Mouse (Mus musculus) megakaryocyte, embryonic 14.5 days (primary cell): ENCODE measurements around the gene Lamb1.

Experiments
- FLI1 ChIP-seq: IDR thresholded peaks from 2 replicates; pipeline ENCODE4 v1.6.1; 2012; ENCODE audit warnings: low read length, inconsistent platforms, mixed read lengths
- GATA1 ChIP-seq: IDR thresholded peaks from 3 replicates; pipeline ENCODE4 v1.6.1; 2012; ENCODE audit warnings: mixed read lengths, low read length, inconsistent platforms, borderline replicate concordance

DNA sequence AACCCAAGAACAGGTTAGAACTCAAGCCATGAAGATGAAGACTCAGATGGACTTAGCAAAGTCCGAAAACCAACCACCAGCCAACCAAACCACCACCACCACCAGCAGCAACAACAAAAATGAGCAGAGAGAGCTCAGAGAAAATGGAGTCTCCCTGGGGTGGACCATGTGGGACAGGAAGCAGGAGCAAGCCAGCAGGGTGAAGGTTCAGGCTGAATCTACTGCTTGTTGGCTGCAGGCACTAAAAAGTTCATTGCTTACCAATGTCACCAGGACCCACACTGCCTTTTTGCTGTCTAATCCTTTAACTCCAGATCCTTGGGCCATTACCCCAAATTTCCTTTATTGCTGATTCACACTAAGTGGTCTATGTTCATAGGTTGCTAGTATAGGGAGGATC is 32.4 kb upstream of the Lamb1 start:
- TF ChIP-seq FLI1 (no peak), GATA1 (no peak)
